Mouse (Mus musculus) thymus, adult 2 months (tissue): ENCODE results near the gene Ugt1a6a.

Source experiments
- CTCF ChIP-seq: fragments of 200-500 bp; IDR thresholded peaks from 2 replicates; pipeline ENCODE4 v1.5.1; 2012; ENCODE audit warnings: mild to moderate bottlenecking, control low read depth, low read length, moderate library complexity, borderline replicate concordance; ENCODE audit not compliant: control insufficient read depth, poor library complexity, insufficient read depth; ENCODE audit errors: extremely low read depth
- POLR2A ChIP-seq: fragments of 200-500 bp; IDR thresholded peaks from 2 replicates; pipeline ENCODE4 v1.6.1; 2012; ENCODE audit warnings: mild to moderate bottlenecking, low read length, control low read depth, moderate library complexity; ENCODE audit not compliant: control insufficient read depth, poor library complexity, insufficient read depth; ENCODE audit errors: extremely low read depth

- TF ChIP-seq POLR2A (no peak), CTCF (no peak)
These were observed 89.0 kb downstream of the Ugt1a6a start for GRCm38 (mm10) chr1:88223591-88223990.
